ENCODE assay signal across 17 mouse cellular contexts in genomic region chr11:114311640-114312039, GRCm38 (mm10).
"Had no signal": no experiment of that assay in that cellular context is flagged by ENCODE, and none has a peak within 500 bp of the region (broad histone marks: within the 10 kb centered on the region; RNA-seq: fewer than 3 reads in every experiment).

No protein-coding gene starts in this region.

- H3K27ac ChIP-seq: lung, embryonic 15.5 days; macrophage; midbrain, embryonic 13.5 days; neural tube, embryonic 12.5 days had no signal

- H3K27me3 ChIP-seq: midbrain, embryonic 15.5 days had no signal

- H3K4me3 ChIP-seq: lung, embryonic 15.5 days; megakaryocyte, embryonic 14.5 days; midbrain, embryonic 13.5 days; midbrain, embryonic 15.5 days; neural tube, embryonic 12.5 days had no signal

- H3K36me3 ChIP-seq: lung, embryonic 15.5 days; midbrain, embryonic 13.5 days; midbrain, embryonic 15.5 days; neural tube, embryonic 12.5 days had no signal

- H3K4me2 ChIP-seq: lung, embryonic 15.5 days; midbrain, embryonic 11.5 days; midbrain, embryonic 13.5 days; midbrain, embryonic 15.5 days; neural tube, embryonic 12.5 days had no signal

- H3K4me1 ChIP-seq: lung, embryonic 15.5 days had no signal

- DNase-seq: liver, postnatal 0 days; lung, adult 2 months; lung, postnatal 14 days; lung, postnatal 36 days; right cerebral cortex, postnatal 14 days; spleen, adult 18-20 months; thymus, adult 18-20 months; thymus, postnatal 25 days; thymus, postnatal 4 days had no signal

- H3K9me3 ChIP-seq: lung, embryonic 15.5 days; midbrain, embryonic 13.5 days; midbrain, embryonic 15.5 days; neural tube, embryonic 12.5 days had no signal

- H3K9ac ChIP-seq: liver, postnatal 0 days; lung, embryonic 15.5 days; midbrain, embryonic 13.5 days; midbrain, embryonic 15.5 days; neural tube, embryonic 12.5 days had no signal

- ATAC-seq: liver, postnatal 0 days; lung, postnatal 0 days; midbrain, embryonic 13.5 days; midbrain, embryonic 15.5 days had no signal
